Mouse (Mus musculus): ENCODE measurements at regions not wholly inside any gene's neighbourhood (a gene's known extent, or its start where the extent isn't known, plus 50 kb on each side); places are given as distances from the start of the nearest gene placed in this dataset.

DNA sequence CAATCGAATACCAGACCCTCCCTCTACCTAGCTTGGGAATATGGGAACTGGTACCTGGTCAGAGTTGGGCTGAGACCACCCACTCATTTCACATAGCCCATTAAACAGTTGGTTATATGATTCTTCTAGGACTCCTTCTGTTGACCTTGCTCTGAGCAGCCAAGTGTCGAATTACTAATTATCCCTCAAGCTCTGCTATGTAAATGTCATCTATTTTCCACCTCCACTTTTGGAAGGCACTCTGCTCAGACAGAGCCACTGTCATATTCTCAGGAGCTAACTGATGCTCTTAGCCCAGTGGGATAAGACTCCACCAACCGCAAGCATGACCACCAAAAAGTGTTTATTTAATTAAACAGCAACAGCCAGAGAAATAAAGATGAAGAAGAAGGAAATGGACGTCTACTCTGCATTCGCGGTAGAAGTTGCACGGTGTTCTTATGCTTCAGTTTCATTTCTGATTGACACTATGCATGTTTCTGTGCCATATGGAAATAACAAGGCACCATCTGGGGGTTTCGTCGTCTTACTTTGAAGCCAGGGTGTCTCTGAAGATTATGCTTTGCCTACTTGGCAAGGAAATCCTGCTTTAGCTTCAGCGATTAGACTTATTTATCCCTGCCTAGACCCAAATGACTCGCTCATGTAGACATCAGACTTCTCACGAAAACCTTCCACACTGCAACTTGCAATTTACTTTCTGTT is 206.5 kb downstream of the Csl start:
- no peak for TF ChIP-seq CTCF (IDR thresholded peaks at IDR 0.05; ENCODE audit: low read depth, low read length)
- TF ChIP-seq POLR2AphosphoS5 (IDR thresholded peaks at IDR 0.05; ENCODE audit: insufficient replicate concordance, low read depth, low read length): no peak
- no peak for TF ChIP-seq TAL1 (conservative IDR thresholded peaks at IDR 0.05; ENCODE audit: low read depth, low read length)
- no peak for TF ChIP-seq GATA1 (IDR thresholded peaks at IDR 0.05; ENCODE audit: borderline replicate concordance, low read length)
- TF ChIP-seq GATA2 (IDR thresholded peaks at IDR 0.05; ENCODE audit: borderline replicate concordance, low read depth, low read length): no peak
